Comparison of ENCODE assay signal across 26 mouse cellular contexts in the genomic region with DNA sequence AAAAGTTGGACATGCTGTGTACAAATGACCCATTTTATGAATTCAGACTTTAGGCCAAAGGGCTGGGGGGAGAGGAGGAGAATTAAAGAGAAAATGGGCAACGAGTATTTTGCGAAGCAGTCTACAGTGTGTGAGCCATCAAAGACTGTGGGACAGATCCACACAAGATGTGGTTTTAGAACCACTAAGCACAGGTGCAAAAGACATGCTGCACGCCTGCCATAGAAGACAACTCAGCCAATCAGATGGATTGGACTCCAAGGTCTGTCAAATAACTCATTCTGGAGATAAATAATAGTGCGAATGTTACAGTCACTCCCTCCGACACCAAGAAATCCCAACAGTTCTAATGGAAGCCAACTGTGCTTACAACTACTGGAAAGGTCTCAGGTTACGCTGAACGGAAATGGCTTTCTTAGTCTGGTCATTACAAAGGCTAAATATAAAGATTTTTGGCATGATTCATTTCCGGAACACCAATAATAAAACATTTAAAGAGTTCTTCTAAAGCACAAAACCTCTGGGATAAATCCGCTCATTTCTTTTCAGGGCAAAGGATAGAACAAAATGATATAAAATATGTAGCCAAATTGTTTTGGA. TPM values are rescaled to one million over a fixed set of nuclear protein-coding genes. Genes with fewer than 3 reads are reported as not detected.
DNase-seq lines count a peak whose midpoint lies in the region; ATAC-seq and TF ChIP-seq lines count a peak whose summit lies in the region.
"Had no signal": no experiment of that assay in that cellular context is flagged by ENCODE, and none has a peak within 500 bp of the region (broad histone marks: within the 10 kb centered on the region; RNA-seq: fewer than 3 reads in every experiment).

No protein-coding gene starts in this region.

- no peaks in the 10 kb centered on the region for H3K36me3 ChIP-seq in kidney, embryonic 14.5 days (ENCODE audit: control insufficient read depth, insufficient read depth, low read length)
- H3K36me3 ChIP-seq: embryonic facial prominence, embryonic 12.5 days; forebrain, embryonic 12.5 days; heart, embryonic 13.5 days; liver, embryonic 13.5 days; lung, embryonic 15.5 days; midbrain, embryonic 15.5 days; neural tube, embryonic 13.5 days had no signal

- H3K9ac ChIP-seq in kidney, embryonic 14.5 days (ENCODE audit: low read depth, low read length): no peak overlapping the region
- H3K9ac ChIP-seq: embryonic facial prominence, embryonic 12.5 days; forebrain, embryonic 12.5 days; heart, embryonic 13.5 days; liver, embryonic 13.5 days; lung, embryonic 15.5 days; midbrain, embryonic 15.5 days; neural tube, embryonic 13.5 days had no signal

- no peak overlapping the region for H3K4me3 ChIP-seq in kidney, embryonic 14.5 days (ENCODE audit: low read length)
- H3K4me3 ChIP-seq in left cerebral cortex, adult 2 months: no peak overlapping the region
- H3K4me3 ChIP-seq: embryonic facial prominence, embryonic 12.5 days; erythroblast, embryonic 14.5 days; forebrain, embryonic 12.5 days; heart, embryonic 13.5 days; liver, embryonic 13.5 days; lung, embryonic 15.5 days; midbrain, embryonic 15.5 days; neural tube, embryonic 13.5 days had no signal

- TF ChIP-seq CTCF in left cerebral cortex, adult 2 months (IDR thresholded peaks at IDR 0.05): no peak

- no peaks in the 10 kb centered on the region for H3K27me3 ChIP-seq in kidney, embryonic 14.5 days (ENCODE audit: control insufficient read depth, insufficient read depth, low read length)
- H3K27me3 ChIP-seq: embryonic facial prominence, embryonic 12.5 days; forebrain, embryonic 12.5 days; heart, embryonic 13.5 days; liver, embryonic 13.5 days; lung, embryonic 15.5 days; midbrain, embryonic 15.5 days; neural tube, embryonic 13.5 days had no signal

- intact Hi-C loops in left cerebral cortex, adult 2 months (cut with DNase I): no loop called here

- H3K4me2 ChIP-seq in kidney, embryonic 14.5 days (replicated peaks; ENCODE audit: low read depth, low read length): no peak overlapping the region
- H3K4me2 ChIP-seq: embryonic facial prominence, embryonic 12.5 days; forebrain, embryonic 12.5 days; heart, embryonic 13.5 days; liver, embryonic 13.5 days; lung, embryonic 15.5 days; midbrain, embryonic 15.5 days; neural tube, embryonic 13.5 days had no signal

- peaks cover 4% of the 10 kb centered on the region; the same call in 1 of the 2 replicates for H3K4me1 ChIP-seq in kidney, embryonic 14.5 days (ENCODE audit: control insufficient read depth, insufficient read depth, low read length)
- H3K4me1 ChIP-seq: embryonic facial prominence, embryonic 12.5 days; forebrain, embryonic 12.5 days; heart, embryonic 13.5 days; liver, embryonic 13.5 days; lung, embryonic 15.5 days; midbrain, embryonic 15.5 days; neural tube, embryonic 13.5 days had no signal

- WGBS in kidney, embryonic 14.5 days: 45% methylated on average over 9 of the region's 9 CpGs

- peak; percentile 14 for DNase-seq in embryo, embryonic 10.5 days (ENCODE audit: low spot score)
- DNase-seq in embryo, embryonic 10 days (ENCODE audit: low spot score): no peak
- no peak for DNase-seq in kidney, adult 18-20 months
- DNase-seq in thymus, postnatal 0 days (ENCODE audit: low spot score): peak; percentile 3
- DNase-seq in thymus, postnatal 25 days: no peak
- no peak for DNase-seq in left cerebral cortex, adult 2 months (ENCODE audit: extremely low spot score in 1 of 2, low spot score in 2 of 2)
- DNase-seq: adrenal gland, postnatal 10 days; cerebellum, adult 18-20 months; cerebellum, postnatal 14 days; gastrocnemius, postnatal 10 days; heart, adult 18-20 months; heart, postnatal 14 days; kidney, adult 9 months; liver, embryonic 13.5 days; lung, postnatal 4 days; retina, postnatal 1 day; thymus, postnatal 36 days had no signal

- H3K27ac ChIP-seq in kidney, embryonic 14.5 days (ENCODE audit: low read depth, low read length): no peak overlapping the region
- no peak overlapping the region for H3K27ac ChIP-seq in left cerebral cortex, adult 2 months
- H3K27ac ChIP-seq: embryonic facial prominence, embryonic 12.5 days; forebrain, embryonic 12.5 days; heart, embryonic 13.5 days; liver, embryonic 13.5 days; lung, embryonic 15.5 days; midbrain, embryonic 15.5 days; neural tube, embryonic 13.5 days had no signal

- H3K9me3 ChIP-seq in kidney, embryonic 14.5 days (ENCODE audit: control insufficient read depth, low read length): no peaks in the 10 kb centered on the region
- H3K9me3 ChIP-seq: embryonic facial prominence, embryonic 12.5 days; forebrain, embryonic 12.5 days; heart, embryonic 13.5 days; liver, embryonic 13.5 days; lung, embryonic 15.5 days; midbrain, embryonic 15.5 days; neural tube, embryonic 13.5 days had no signal

- ATAC-seq in kidney, embryonic 14.5 days (ENCODE audit: low FRiP score, low TSS enrichment): 0 out of 2 replicates have a peak, but pooled peaks have one; percentile 57
- ATAC-seq: midbrain, embryonic 15.5 days had no signal

RNA-seq across cellular contexts. Expression of a gene that starts 25.4 kb away (rescaled TPM):
- polyA plus RNA-seq in kidney, embryonic 14.5 days (2014; fragmentation: Nextera tagmentation; extraction: Ambion mirVana): 0.67 and 1.2 TPM in 2 replicates
- polyA plus RNA-seq in thymus, postnatal 0 days (2015; fragmentation: Nextera tagmentation; extraction: Ambion mirVana): 0.06 and 0.09 TPM in 2 replicates
- under 1 TPM; 0.75 to 0.86 TPM for total RNA-seq in left cerebral cortex, adult 2 months (2021)
- total RNA-seq: megakaryocyte-erythroid progenitor cell, adult 5-6 weeks had no signal

RNA-seq across cellular contexts. Expression of a gene that starts 25.5 kb away (rescaled TPM):
- 0.56 and 1.0 TPM in 2 replicates for polyA plus RNA-seq in kidney, embryonic 14.5 days (2014; fragmentation: Nextera tagmentation; extraction: Ambion mirVana)
- polyA plus RNA-seq in thymus, postnatal 0 days (2015; fragmentation: Nextera tagmentation; extraction: Ambion mirVana): 0.03 and 0.04 TPM in 2 replicates
- 1 to 10 TPM; 2.5 to 2.9 TPM for total RNA-seq in left cerebral cortex, adult 2 months (2021)
- total RNA-seq: megakaryocyte-erythroid progenitor cell, adult 5-6 weeks had no signal
- polyA plus RNA-seq: erythroblast, embryonic 14.5 days had no signal

Comparison
In these comparisons a context has a peak if more than half of its experiments do, and no peak if none do; other contexts are left out.
1. DNase-seq: peak in embryo, embryonic 10.5 days (single experiment) and thymus, postnatal 0 days (single experiment); none in embryo, embryonic 10 days (single experiment), kidney, adult 18-20 months (single experiment), thymus, postnatal 25 days (single experiment) and left cerebral cortex, adult 2 months (0 of 2).